In genomic region chr19:46525691-46526631, GRCm38 (mm10) we compare ENCODE assay signal across 8 mouse cellular contexts. TPM values are rescaled to one million over a fixed set of nuclear protein-coding genes. Genes with fewer than 3 reads are reported as not detected.
A peak's percentile ranks its signal among the peaks of the same experiment; 100 is the strongest.
DNase-seq lines count a peak whose midpoint lies in the region; ATAC-seq and TF ChIP-seq lines count a peak whose summit lies in the region.
"Had no signal": no experiment of that assay in that cellular context is flagged by ENCODE, and none has a peak within 500 bp of the region (broad histone marks: within the 10 kb centered on the region; RNA-seq: fewer than 3 reads in every experiment).

No protein-coding gene starts in this region.

- no peaks in the 10 kb centered on the region for H3K9me3 ChIP-seq in forebrain, embryonic 13.5 days (replicated peaks)
- H3K9me3 ChIP-seq: megakaryocyte, embryonic 14.5 days had no signal

- no peak overlapping the region for H3K4me3 ChIP-seq in forebrain, embryonic 13.5 days

- WGBS in forebrain, embryonic 13.5 days, result 37% methylated on average over 10 of the region's 10 CpGs

- no peak for TF ChIP-seq POLR2A in brain, embryonic 14.5 days (IDR thresholded peaks at IDR 0.05; ENCODE audit: borderline replicate concordance, extremely low read depth, insufficient read depth, insufficient read length, poor library complexity, severe bottlenecking)

- H3K4me2 ChIP-seq in forebrain, embryonic 13.5 days, result no peak overlapping the region; the same call in 1 of the 2 replicates

- peak; percentile 42 for ATAC-seq in forebrain, embryonic 13.5 days

- TF ChIP-seq CTCF in brain, embryonic 14.5 days (IDR thresholded peaks at IDR 0.05; ENCODE audit: borderline replicate concordance, extremely low read depth, insufficient read depth, insufficient read length), result no peak

- H3K9ac ChIP-seq in forebrain, embryonic 13.5 days, result peak overlapping the region; percentile 36; the same call in 1 of the 2 replicates

- peaks cover 88% of the 10 kb centered on the region for H3K4me1 ChIP-seq in forebrain, embryonic 13.5 days

- no peaks in the 10 kb centered on the region for H3K36me3 ChIP-seq in forebrain, embryonic 13.5 days (ENCODE audit: poor library complexity, severe bottlenecking)

- no peaks in the 10 kb centered on the region for H3K27me3 ChIP-seq in forebrain, embryonic 13.5 days
- H3K27me3 ChIP-seq: megakaryocyte, embryonic 14.5 days had no signal

- peak overlapping the region; percentile 95 for H3K27ac ChIP-seq in forebrain, embryonic 13.5 days

- DNase-seq in kidney, adult 11 months, result peak; percentile 56
- DNase-seq in kidney, adult 9 months, result no peak
- DNase-seq in brain, embryonic 14.5 days (ENCODE audit: low read depth), result peak; percentile 89
- peak; percentile 67 for DNase-seq in kidney, postnatal 10 days
- DNase-seq in embryo, embryonic 10.5 days (ENCODE audit: low spot score), result no peak
- DNase-seq in gastrocnemius, adult 8-10 months (ENCODE audit: low spot score in 2 of 2), result no peak

RNA-seq across cellular contexts. Expression of gene Trim8, which starts 24.5 kb away (rescaled TPM):
- polyA plus RNA-seq in brain, embryonic 14.5 days (2012; rRNA removed), result 35.3 and 63.0 TPM in 2 replicates
- polyA plus RNA-seq in forebrain, embryonic 13.5 days (2015; fragmentation: Nextera tagmentation; extraction: Ambion mirVana), result 22.5 and 22.6 TPM in 2 replicates
- total RNA-seq in gastrocnemius, adult 8-10 months (2022), result 10 to 100 TPM; 22.0 to 24.0 (median 22.7) TPM

RNA-seq across cellular contexts. Expression of gene Arl3, which starts 47.0 kb away (rescaled TPM):
- polyA plus RNA-seq in brain, embryonic 14.5 days (2012; rRNA removed), result 169 and 180 TPM in 2 replicates
- 233 and 245 TPM in 2 replicates for polyA plus RNA-seq in forebrain, embryonic 13.5 days (2015; fragmentation: Nextera tagmentation; extraction: Ambion mirVana)
- total RNA-seq in gastrocnemius, adult 8-10 months (2022), result 10 to 100 TPM; 51.1 to 76.4 (median 62.8) TPM

RNA-seq across cellular contexts. Expression of gene Sfxn2, which starts 47.2 kb away (rescaled TPM):
- polyA plus RNA-seq in brain, embryonic 14.5 days (2012; rRNA removed), result 11.8 and 12.6 TPM in 2 replicates
- polyA plus RNA-seq in forebrain, embryonic 13.5 days (2015; fragmentation: Nextera tagmentation; extraction: Ambion mirVana), result 12.4 and 13.2 TPM in 2 replicates
- total RNA-seq in gastrocnemius, adult 8-10 months (2022), result 1 to 10 TPM; 1.6 to 3.0 (median 2.8) TPM

Comparison
In these comparisons a context has a peak if more than half of its experiments do, and no peak if none do; other contexts are left out.
1. DNase-seq: peak in kidney, adult 11 months (single experiment), brain, embryonic 14.5 days (single experiment) and kidney, postnatal 10 days (single experiment); none in kidney, adult 9 months (single experiment), embryo, embryonic 10.5 days (single experiment) and gastrocnemius, adult 8-10 months (0 of 2).